Mouse (Mus musculus): ENCODE measurements around the gene 2900092C05Rik. TPM values are rescaled to one million over a fixed set of nuclear protein-coding genes. Genes with fewer than 3 reads are reported as not detected.

Gene 2900092C05Rik
- not detected for total RNA-seq (2023)

DNA sequence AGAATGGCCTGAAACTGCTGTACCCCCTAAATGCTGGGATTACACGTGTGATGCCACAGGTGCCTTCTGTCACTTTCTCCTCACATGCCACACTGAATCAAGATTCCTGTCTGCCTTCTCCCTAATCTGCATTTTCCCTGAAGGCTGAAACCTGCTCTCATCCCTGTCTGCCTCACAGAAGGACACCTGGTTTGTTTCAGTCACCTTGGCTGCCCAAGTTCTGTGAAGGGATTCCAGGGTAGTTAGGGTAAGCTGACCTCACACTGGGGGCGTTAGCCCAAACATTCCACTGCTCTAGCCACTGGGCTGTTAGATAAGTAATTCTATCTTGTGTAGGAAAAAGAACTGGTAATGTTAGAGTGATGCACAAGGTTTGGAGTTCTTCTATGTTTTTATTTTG lies at the start of gene 2900092C05Rik:
Gene 2900092C05Rik, plus strand, starts transcription at position 301 of the 400 bp plus-strand sequence.

GRCm38 (mm10) chr7:12478158-12479008 lies 33.9 kb upstream of the 2900092C05Rik start, which contains the start of gene Zfp606:
Zfp606 (plus strand) TSS chr7:12478293.

Other genes with a start within 250 kb of the 2900092C05Rik start
- under 1 TPM in 1 of 2 experiments, not detected in 1; 0.02 TPM for gene Vmn1r81, start 244.2 kb upstream of the 2900092C05Rik start, total RNA-seq (2023)
- not detected for gene Vmn1r82, start 212.1 kb upstream of the 2900092C05Rik start, total RNA-seq (2023)
- under 1 TPM; 0.24 to 0.26 TPM for gene Vmn1r83, start 183.0 kb upstream of the 2900092C05Rik start, total RNA-seq (2023)
- not detected for gene Vmn1r84, start 143.2 kb upstream of the 2900092C05Rik start, total RNA-seq (2023)
- under 1 TPM in 1 of 2 experiments, not detected in 1; 0.60 TPM for gene Zfp551, start 89.8 kb upstream of the 2900092C05Rik start, total RNA-seq (2023)
- 1 to 10 TPM; 2.1 to 2.8 TPM for gene Zfp606, start 34.2 kb upstream of the 2900092C05Rik start, total RNA-seq (2023)
- under 1 TPM; 0.02 to 0.04 TPM for gene Vmn2r53, start 96.3 kb downstream of the 2900092C05Rik start, total RNA-seq (2023)
- gene Vmn2r54, start 127.8 kb downstream of the 2900092C05Rik start, total RNA-seq (2023): not detected
- not detected for gene Vmn2r55, start 172.5 kb downstream of the 2900092C05Rik start, total RNA-seq (2023)
- gene Vmn2r56, start 222.5 kb downstream of the 2900092C05Rik start, total RNA-seq (2023): not detected